Mouse (Mus musculus) layer of hippocampus, adult 6 months (tissue): ENCODE data around the gene Sec23a. TPM values are rescaled to one million over a fixed set of nuclear protein-coding genes. Genes with fewer than 3 reads are reported as not detected.

ENCODE experiments used
- long read RNA-seq, 2 experiments: library from polyadenylated mRNA; unstranded; transcript quantifications; one replicate each; pipeline ENCODE4 v2.0.0; 2019 to 2020
- polyA plus RNA-seq: library from polyadenylated mRNA; unstranded; fragments of <200 nt; fragmentation: Nextera tagmentation; gene quantifications from 2 replicates; pipeline ENCODE4 v1.2.3, GENCODE M21; 2021

Sec23a gene
- polyA plus RNA-seq = 60.2 and 66.3 TPM in 2 replicates
- long read RNA-seq, experiment 1, full-length matches to known transcripts = 129 of 206 reads
- long read RNA-seq, experiment 1, partial matches to known transcripts = 43 of 206 reads
- long read RNA-seq, experiment 1, other reads (novel, unspliced or antisense) = 34 of 206 reads
- long read RNA-seq, experiment 2, full-length matches to known transcripts = 876 of 1,029 reads
- long read RNA-seq, experiment 2, partial matches to known transcripts = 29 of 1,029 reads
- long read RNA-seq, experiment 2, other reads (novel, unspliced or antisense) = 124 of 1,029 reads

DNA sequence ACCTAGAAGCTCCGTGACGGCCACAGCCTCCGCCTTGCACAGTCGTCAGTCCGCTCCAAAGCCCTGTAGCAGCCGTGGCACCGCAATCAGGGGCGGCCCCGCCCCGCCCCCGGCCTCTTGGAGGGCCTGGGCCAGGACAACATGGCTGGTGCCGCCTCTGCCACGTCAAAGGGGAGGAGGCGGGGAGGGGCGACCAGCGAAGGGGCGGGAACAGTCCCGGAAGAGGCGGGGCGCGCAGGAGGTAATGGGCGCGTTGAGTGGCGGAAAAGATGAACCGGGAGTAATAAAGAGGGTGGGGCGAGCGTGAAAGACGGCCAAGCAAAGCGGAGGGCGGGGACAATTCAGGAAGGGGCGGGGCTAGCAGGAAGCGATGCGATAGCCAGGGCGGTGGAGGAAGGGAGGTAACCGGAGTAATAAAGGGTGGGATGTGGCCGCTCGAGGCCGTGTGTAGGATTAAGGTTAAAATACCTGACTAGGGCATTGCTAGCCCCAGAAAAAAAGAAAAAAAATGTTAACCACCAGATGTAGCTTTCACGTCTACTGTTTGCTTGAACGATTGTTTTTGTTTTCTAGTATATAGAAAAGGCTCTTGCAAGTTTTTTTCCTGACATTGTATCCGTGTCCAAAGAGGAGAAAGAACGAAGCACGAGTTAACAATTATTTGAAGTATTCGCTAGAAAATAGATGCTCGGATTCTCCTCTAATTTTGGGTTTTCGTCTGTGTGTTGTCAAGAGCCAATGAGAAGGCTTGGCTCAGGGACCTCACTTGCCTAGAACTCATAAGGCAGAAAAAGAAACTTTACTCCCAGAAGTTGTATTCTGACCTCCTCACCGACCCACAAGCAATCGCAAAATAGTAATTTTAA lies at the start of gene Sec23a:
Gene Sec23a (minus strand): TSS at position 174 of the 866 bp plus-strand sequence.

DNA sequence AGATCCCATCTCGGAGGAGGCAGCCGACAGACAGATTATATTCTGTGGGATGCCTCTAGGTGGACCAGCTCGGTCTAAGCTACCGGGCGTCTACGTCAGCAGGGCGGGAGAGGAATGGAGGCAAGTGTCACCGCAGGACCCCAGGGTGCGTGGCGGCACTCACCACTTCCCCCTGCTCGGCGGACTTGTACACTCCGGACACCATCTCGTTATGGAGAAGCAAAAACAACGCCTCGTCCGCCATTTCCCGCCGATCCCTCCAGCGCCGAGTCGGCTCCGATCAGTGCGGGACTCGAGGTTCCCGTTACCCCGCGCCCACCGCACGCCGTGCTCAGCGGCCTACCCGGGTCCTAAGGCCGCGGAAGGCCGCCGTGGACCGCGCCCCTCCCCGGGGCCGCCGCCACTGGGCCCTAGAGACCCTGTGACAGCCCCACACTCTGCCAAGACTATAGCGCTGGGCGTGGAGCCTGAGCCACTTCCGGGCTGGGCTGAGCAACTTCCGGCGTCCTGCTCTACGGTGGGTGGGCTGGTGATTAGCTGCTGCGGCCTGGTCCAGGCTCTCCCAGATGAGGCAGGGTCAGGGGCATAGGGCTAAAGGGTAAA lies 49.3 kb upstream of the Sec23a start, which contains the start of gene Trappc6b:
Gene Trappc6b (minus strand): TSS at position 480 of the 603 bp plus-strand sequence.

GRCm38 (mm10) chr12:59013234-59013633 lies 1.4 kb upstream of the Sec23a start, which contains the start of gene Gemin2:
TSS of gene Gemin2 (plus strand) at chr12:59013393.

Other genes with a start within 250 kb of the Sec23a start
- gene Gemin2, start 1.4 kb upstream of the Sec23a start, polyA plus RNA-seq = 8.2 and 9.0 TPM in 2 replicates
- 110 and 115 TPM in 2 replicates for gene Trappc6b, start 49.5 kb upstream of the Sec23a start, polyA plus RNA-seq
- 21.8 and 39.9 TPM in 2 replicates for gene Pnn, start 54.9 kb upstream of the Sec23a start, polyA plus RNA-seq
- gene Mia2, start 83.8 kb upstream of the Sec23a start, polyA plus RNA-seq = 9.0 and 10.2 TPM in 2 replicates
- 10.9 and 12.0 TPM in 2 replicates for gene Fbxo33, start 207.7 kb upstream of the Sec23a start, polyA plus RNA-seq